Mouse (Mus musculus) thymus, adult 2 months (tissue): ENCODE measurements around the gene Spink4.

ENCODE experiments used
- CTCF ChIP-seq: fragments of 200-500 bp; IDR thresholded peaks from 2 replicates; pipeline ENCODE4 v1.5.1; 2012; ENCODE audit warnings: mild to moderate bottlenecking, control low read depth, low read length, moderate library complexity, borderline replicate concordance; ENCODE audit not compliant: control insufficient read depth, poor library complexity, insufficient read depth; ENCODE audit errors: extremely low read depth
- POLR2A ChIP-seq: fragments of 200-500 bp; IDR thresholded peaks from 2 replicates; pipeline ENCODE4 v1.6.1; 2012; ENCODE audit warnings: mild to moderate bottlenecking, low read length, control low read depth, moderate library complexity; ENCODE audit not compliant: control insufficient read depth, poor library complexity, insufficient read depth; ENCODE audit errors: extremely low read depth

DNA sequence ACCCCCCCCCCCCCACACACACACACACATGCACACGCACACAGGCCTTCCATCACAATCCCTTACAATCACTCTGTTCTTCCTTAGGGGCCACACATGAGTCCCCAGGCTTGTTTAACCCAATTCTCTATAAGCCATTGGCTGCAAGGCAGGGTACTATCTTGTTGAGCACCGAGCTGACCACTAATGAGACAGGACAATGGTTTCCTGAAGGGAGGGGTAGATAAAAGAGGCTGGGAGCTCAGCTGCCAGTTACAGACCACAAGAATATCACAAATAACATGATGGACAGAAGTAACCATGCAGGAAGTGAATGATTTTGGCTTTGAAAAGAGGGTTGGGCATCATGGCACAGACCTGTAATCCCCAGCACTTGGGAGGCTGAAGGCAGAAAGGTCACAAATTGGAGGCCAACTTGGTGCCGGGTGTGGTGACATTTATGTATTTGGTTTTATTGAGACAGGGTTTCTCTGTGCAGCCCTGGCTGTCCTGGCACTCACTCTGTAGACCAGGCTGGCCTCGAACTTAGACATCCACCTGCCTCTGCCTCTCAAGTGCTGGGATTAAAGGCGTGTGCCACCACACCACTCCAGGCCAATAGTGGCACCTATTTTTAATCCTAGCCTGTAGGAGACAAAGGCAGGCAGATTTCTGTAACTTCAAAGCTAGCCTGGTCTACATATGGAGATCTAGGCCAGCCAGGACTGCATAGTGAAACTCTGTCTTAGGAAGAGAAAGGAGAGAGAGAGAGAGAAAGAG, 44.9 kb upstream of the Spink4 start:
- TF ChIP-seq POLR2A (no peak), CTCF (no peak)
